Mouse (Mus musculus) olfactory bulb, adult 2 months (tissue): ENCODE data around the gene Taf15. TPM values are rescaled to one million over a fixed set of nuclear protein-coding genes. Genes with fewer than 3 reads are reported as not detected.

Experiments used
- H3K27ac ChIP-seq: fragments of 200-500 bp; 2 replicates; pipeline ENCODE4 v1.5.1; 2012; ENCODE audit warnings: low read depth, low read length; ENCODE audit not compliant: insufficient read depth
- H3K4me1 ChIP-seq: fragments of 200-500 bp; 2 replicates; pipeline ENCODE4 v1.6.1; 2012; ENCODE audit warnings: low read length; ENCODE audit not compliant: control insufficient read depth, insufficient read depth
- H3K4me3 ChIP-seq: fragments of 200-500 bp; 2 replicates; pipeline ENCODE4 v1.5.1; 2012; ENCODE audit warnings: mild to moderate bottlenecking, low read depth, low read length, moderate library complexity; ENCODE audit not compliant: insufficient read depth
- CTCF ChIP-seq: fragments of 200-500 bp; IDR thresholded peaks from 2 replicates; pipeline ENCODE4 v1.5.1; 2012; ENCODE audit warnings: low read depth, mild to moderate bottlenecking, low read length, moderate library complexity; ENCODE audit not compliant: insufficient read depth
- POLR2A ChIP-seq: fragments of 200-500 bp; IDR thresholded peaks from 2 replicates; pipeline ENCODE4 v1.6.1; 2012; ENCODE audit warnings: mild to moderate bottlenecking, low read depth, low read length, moderate library complexity; ENCODE audit not compliant: insufficient read depth
- WGBS: fragments of 180-500 bp; shearing (Covaris S2); methylation state at CpG from one replicate; pipeline ENCODE4 v1.1.7; 2018; 5-methylcytosine and 5-hydroxymethylcytosine counted together
- polyA plus RNA-seq: library from polyadenylated mRNA; stranded (reverse); fragments of >200 nt; gene quantifications from 2 replicates; pipeline ENCODE4 v1.2.4, GENCODE M21; 2012; ENCODE audit warnings: low replicate concordance; ENCODE audit not compliant: missing spikeins, insufficient read depth, insufficient read length

The Taf15 gene
- polyA plus RNA-seq, 1 experiment: not detected

GRCm38 (mm10) chr11:83530360-83530759 is 57.5 kb downstream of the Taf15 start, which contains the start of gene Ccl5:
Gene Ccl5, minus strand, starts transcription at chr11:83530518.
- Histone ChIP-seq H3K4me1 (peaks cover 6% of the 10 kb centered on the region; the same call in 1 of the 2 replicates), H3K4me3 (no peak within 1 kb of the TSS), H3K27ac (no peak within 1 kb of the TSS)
- 92% methylated on average over 5 of the region's 5 CpGs for WGBS
- no peak for TF ChIP-seq CTCF
- TF ChIP-seq POLR2A: no peak

GRCm38 (mm10) chr11:83533192-83533591 is 60.3 kb downstream of the Taf15 start:
- Histone ChIP-seq H3K4me1 (peaks cover 6% of the 10 kb centered on the region; the same call in 1 of the 2 replicates), H3K4me3 (no peak overlapping the region), H3K27ac (no peak overlapping the region)
- TF ChIP-seq CTCF: no peak
- TF ChIP-seq POLR2A: no peak
- WGBS: 100% methylated on average over 1 of the region's 1 CpGs

GRCm38 (mm10) chr11:83534143-83534542 is 61.3 kb downstream of the Taf15 start:
- no peak overlapping the region for H3K4me3 ChIP-seq
- TF ChIP-seq POLR2A: no peak
- TF ChIP-seq CTCF: no peak
- 74% methylated on average over 8 of the region's 8 CpGs for WGBS
- H3K4me1 ChIP-seq: peaks cover 6% of the 10 kb centered on the region; the same call in 1 of the 2 replicates
- no peak overlapping the region for H3K27ac ChIP-seq

- WGBS: 39% methylated on average over 13 of the region's 13 CpGs
- Histone ChIP-seq H3K4me1 (peaks cover 3% of the 10 kb centered on the region; the same call in 1 of the 2 replicates), H3K4me3 (no peak overlapping the region), H3K27ac (no peak overlapping the region)
- no peak for TF ChIP-seq CTCF
- no peak for TF ChIP-seq POLR2A
These were observed 61.9 kb downstream of the Taf15 start for GRCm38 (mm10) chr11:83534609-83535423.

- no peak for TF ChIP-seq POLR2A
- TF ChIP-seq CTCF: no peak
- Histone ChIP-seq H3K4me1 (peaks cover 3% of the 10 kb centered on the region; the same call in 1 of the 2 replicates), H3K27ac (no peak overlapping the region), H3K4me3 (no peak overlapping the region)
- 91% methylated on average over 3 of the region's 3 CpGs for WGBS
These were observed 63.9 kb downstream of the Taf15 start for GRCm38 (mm10) chr11:83536831-83537230.

GRCm38 (mm10) chr11:83538705-83539314 is 65.9 kb downstream of the Taf15 start:
- TF ChIP-seq CTCF (no peak), POLR2A (no peak)
- Histone ChIP-seq H3K4me3 (no peak overlapping the region), H3K4me1 (peaks cover 3% of the 10 kb centered on the region; the same call in 1 of the 2 replicates), H3K27ac (no peak overlapping the region)
- 84% methylated on average over 3 of the region's 3 CpGs for WGBS

GRCm38 (mm10) chr11:83540931-83541330 is 68.0 kb downstream of the Taf15 start:
- WGBS: 94% methylated on average over 2 of the region's 2 CpGs
- TF ChIP-seq CTCF (no peak), POLR2A (no peak)
- H3K4me1 ChIP-seq: no peaks in the 10 kb centered on the region
- no peak overlapping the region for H3K4me3 ChIP-seq
- H3K27ac ChIP-seq: no peak overlapping the region

- Histone ChIP-seq H3K4me1 (no peaks in the 10 kb centered on the region), H3K27ac (no peak overlapping the region), H3K4me3 (no peak overlapping the region)
- WGBS: 91% methylated on average over 3 of the region's 3 CpGs
- TF ChIP-seq POLR2A: no peak
- TF ChIP-seq CTCF: no peak
These were observed 68.5 kb downstream of the Taf15 start for GRCm38 (mm10) chr11:83541415-83541814.

- Histone ChIP-seq H3K27ac (no peak overlapping the region), H3K4me3 (no peak overlapping the region), H3K4me1 (no peaks in the 10 kb centered on the region)
- WGBS: 83% methylated on average over 3 of the region's 3 CpGs
- TF ChIP-seq POLR2A (no peak), CTCF (no peak)
These were observed 71.3 kb downstream of the Taf15 start for GRCm38 (mm10) chr11:83544214-83544613.
